Mouse (Mus musculus): Measurements from ENCODE around the gene Ing2.

The Ing2 gene

GRCm38 (mm10) chr8:47675786-47676185 is 430 bp upstream of the Ing2 start:
- peak; percentile 88 for DNase-seq (ENCODE audit: low read depth)

- peak; percentile 66 for DNase-seq (ENCODE audit: low read depth)
Measured at GRCm38 (mm10) chr8:47674140-47674776, 1.1 kb downstream of the Ing2 start.

GRCm38 (mm10) chr8:47673317-47674139 is 1.8 kb downstream of the Ing2 start:
- peak; percentile 91 for DNase-seq (ENCODE audit: low read depth)

- no peak for DNase-seq (ENCODE audit: low read depth)
Measured at GRCm38 (mm10) chr8:47664231-47664785, 11.0 kb downstream of the Ing2 start.

DNA sequence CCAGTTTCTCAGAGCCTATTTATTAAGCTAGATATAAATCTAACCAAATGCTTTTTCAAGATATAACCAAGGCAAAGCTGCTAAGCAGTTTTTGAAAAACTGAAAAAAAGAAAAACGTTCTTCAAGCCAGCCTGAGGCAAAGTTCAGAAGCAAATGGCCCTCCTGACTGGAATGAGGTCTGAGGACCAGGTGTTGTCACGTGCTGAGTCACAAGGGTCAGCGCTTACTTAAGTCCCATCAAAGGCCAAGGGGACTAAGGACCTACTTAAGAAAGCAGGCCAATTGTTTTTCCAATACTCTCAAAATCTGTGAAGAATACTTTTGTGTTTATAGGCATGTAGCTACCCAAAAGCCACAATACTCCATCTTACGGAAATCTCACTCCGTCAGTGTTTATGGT is 12.2 kb downstream of the Ing2 start:
- DNase-seq (ENCODE audit: low read depth), result no peak

GRCm38 (mm10) chr8:47662716-47663115 is 12.6 kb downstream of the Ing2 start:
- DNase-seq (ENCODE audit: low read depth), result no peak

GRCm38 (mm10) chr8:47660394-47660793 is 15.0 kb downstream of the Ing2 start:
- DNase-seq (ENCODE audit: low read depth), result no peak

DNA sequence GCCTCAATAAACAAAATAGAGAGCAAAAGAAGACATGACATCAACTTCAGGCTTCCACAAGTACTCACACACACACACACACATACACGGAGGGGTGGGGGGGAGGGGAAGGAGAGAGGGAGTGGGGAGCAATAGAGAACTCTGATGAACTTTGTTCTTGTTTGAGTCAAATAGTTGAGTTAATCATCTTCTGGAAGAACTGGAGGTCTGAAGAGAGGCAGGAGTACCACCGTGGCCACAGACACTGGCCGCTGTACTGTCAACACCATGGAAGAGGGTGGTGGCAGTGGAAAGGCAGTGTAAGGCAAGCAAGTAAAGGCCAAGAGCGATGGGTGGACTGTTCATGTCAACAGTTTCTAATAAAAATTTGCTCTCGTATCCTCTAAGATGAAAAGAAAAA is 15.9 kb downstream of the Ing2 start:
- DNase-seq (ENCODE audit: low read depth), result no peak

- no peak for DNase-seq (ENCODE audit: low read depth)
Measured at GRCm38 (mm10) chr8:47654406-47654805, 20.9 kb downstream of the Ing2 start.

DNA sequence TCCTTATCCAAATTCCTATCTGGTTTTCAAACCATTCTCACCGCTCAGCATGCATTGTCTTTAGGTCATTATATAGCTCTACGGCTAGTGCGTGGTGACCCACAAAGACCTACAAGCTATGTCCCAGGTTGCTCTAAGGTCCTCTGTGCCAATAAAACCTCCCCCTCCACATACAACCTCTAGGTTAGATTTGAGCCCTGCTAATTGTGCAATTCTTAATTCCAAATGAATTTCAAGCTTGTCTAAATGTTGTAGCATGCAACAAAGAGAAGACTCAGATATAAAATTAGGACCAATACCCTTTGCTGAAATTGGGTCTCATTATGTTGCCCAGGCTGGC is 22.6 kb downstream of the Ing2 start:
- DNase-seq (ENCODE audit: low read depth), result no peak

GRCm38 (mm10) chr8:47651913-47652736 is 23.2 kb downstream of the Ing2 start:
- DNase-seq (ENCODE audit: low read depth), result no peak

GRCm38 (mm10) chr8:47650853-47651252 is 24.5 kb downstream of the Ing2 start:
- DNase-seq (ENCODE audit: low read depth), result no peak

GRCm38 (mm10) chr8:47649551-47649950 is 25.8 kb downstream of the Ing2 start:
- DNase-seq (ENCODE audit: low read depth), result no peak

GRCm38 (mm10) chr8:47642514-47643064 is 32.8 kb downstream of the Ing2 start:
- no peak for DNase-seq (ENCODE audit: low read depth)

GRCm38 (mm10) chr8:47637152-47637551 is 38.2 kb downstream of the Ing2 start:
- no peak for DNase-seq (ENCODE audit: low read depth)

- no peak for DNase-seq (ENCODE audit: low read depth)
Measured at GRCm38 (mm10) chr8:47636032-47636431, 39.3 kb downstream of the Ing2 start.

DNA sequence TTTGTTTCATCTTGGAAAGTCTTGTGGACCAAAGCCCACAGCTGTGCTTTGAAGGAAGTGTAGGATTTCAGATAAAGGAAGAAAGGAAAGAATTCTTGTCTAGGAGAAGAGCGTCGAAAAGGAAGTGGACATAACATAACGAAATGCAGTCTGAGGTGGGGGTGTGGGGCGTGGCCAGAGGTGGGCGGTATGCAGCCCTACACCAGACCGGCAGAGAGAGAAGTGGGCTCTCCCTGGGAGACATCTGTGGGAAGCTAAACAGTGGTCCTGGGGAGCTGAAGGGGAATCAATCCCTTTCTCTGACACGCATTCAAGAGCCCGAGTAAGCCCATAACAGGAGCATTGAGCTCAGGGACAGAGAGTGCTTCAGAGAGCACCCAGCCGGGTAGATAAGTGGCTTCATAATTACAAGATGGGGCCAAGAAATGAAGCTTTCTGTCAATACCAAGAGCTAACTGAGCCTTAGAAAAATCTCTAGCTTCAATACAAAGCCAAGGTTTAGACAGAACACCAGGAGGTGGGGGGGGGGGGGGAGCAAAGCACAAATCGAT is 40.5 kb downstream of the Ing2 start:
- DNase-seq (ENCODE audit: low read depth), result no peak

GRCm38 (mm10) chr8:47621144-47621543 is 54.2 kb downstream of the Ing2 start:
- DNase-seq (ENCODE audit: low read depth), result no peak
